Mouse (Mus musculus): ENCODE data around the gene 2010109A12Rik. TPM values are rescaled to one million over a fixed set of nuclear protein-coding genes. Genes with fewer than 3 reads are reported as not detected.
A peak's percentile ranks its signal among the peaks of the same experiment; 100 is the strongest.

Gene 2010109A12Rik
- polyA plus RNA-seq, 1 experiment from 2014 or later, result 1.9 TPM

DNA sequence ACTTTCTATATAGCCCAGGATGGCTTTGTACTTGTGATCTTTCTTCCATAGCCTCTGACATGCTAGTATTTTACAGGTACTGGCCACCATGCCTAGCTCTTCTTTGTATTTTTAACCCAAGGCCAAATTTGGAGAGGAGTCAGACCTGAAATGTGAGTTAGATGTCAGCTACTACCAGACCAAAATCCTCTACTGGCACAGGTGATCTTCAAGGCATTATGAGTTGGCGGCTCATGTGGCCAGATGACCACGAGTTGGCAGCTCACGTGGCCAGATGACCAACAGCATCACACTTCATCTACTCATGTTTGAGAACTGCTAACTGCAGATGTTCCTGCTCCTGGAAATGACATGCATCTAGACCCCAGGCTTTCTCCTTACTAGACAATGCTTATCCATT lies 12.1 kb downstream of the 2010109A12Rik start:
- WGBS (ENCODE audit: insufficient replicate concordance), result 64% methylated on average over 3 of the region's 3 CpGs
- Histone ChIP-seq H3K4me3 (ENCODE audit: low read depth, low read length) (no peak overlapping the region), H3K27me3 (ENCODE audit: control insufficient read depth, insufficient read depth, low read depth, low read length) (no peaks in the 10 kb centered on the region)

DNA sequence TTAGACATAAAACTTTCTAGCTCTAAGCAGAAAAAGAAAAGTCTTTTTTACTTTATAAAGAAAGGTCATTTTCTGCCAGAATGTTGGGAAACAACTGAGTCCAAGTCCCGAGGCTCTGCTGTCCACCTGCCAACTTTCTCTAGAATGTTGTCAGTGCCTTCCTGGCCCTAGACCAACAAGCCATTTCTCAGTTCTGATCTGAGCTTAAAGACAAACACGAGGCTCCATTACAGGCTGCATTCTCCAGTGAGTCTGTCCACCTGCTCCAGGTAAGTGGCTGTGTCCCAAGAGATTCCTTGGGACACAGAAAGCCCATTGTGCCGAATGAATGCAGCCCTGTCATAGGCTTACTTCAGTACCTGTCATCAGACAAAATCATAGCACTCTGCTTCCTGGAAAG lies 15.3 kb downstream of the 2010109A12Rik start:
- Histone ChIP-seq H3K27me3 (ENCODE audit: control insufficient read depth, insufficient read depth, low read depth, low read length) (no peaks in the 10 kb centered on the region), H3K4me2 (ENCODE audit: low read depth, low read length) (no peak overlapping the region), H3K4me3 (ENCODE audit: low read depth, low read length) (no peak overlapping the region), H3K36me3 (ENCODE audit: control insufficient read depth, insufficient read depth) (no peaks in the 10 kb centered on the region), H3K9ac (ENCODE audit: low read depth, low read length) (no peak overlapping the region), H3K27ac (ENCODE audit: low read length) (no peak overlapping the region), H3K4me1 (ENCODE audit: control insufficient read depth, low read depth, low read length) (peaks cover 2% of the 10 kb centered on the region; the same call in 1 of the 2 replicates), H3K9me3 (replicated peaks; ENCODE audit: control insufficient read depth, low read length) (no peaks in the 10 kb centered on the region)
- ATAC-seq (ENCODE audit: low read depth), result no peak
- WGBS (ENCODE audit: insufficient replicate concordance), result 50% methylated on average over 3 of the region's 3 CpGs

More for the DNA sequence above, 12.1 kb downstream of the 2010109A12Rik start:
- H3K4me1 ChIP-seq (ENCODE audit: control insufficient read depth, low read depth, low read length), result no peaks in the 10 kb centered on the region
- no peak overlapping the region for H3K27ac ChIP-seq (ENCODE audit: low read length)
- H3K9me3 ChIP-seq (replicated peaks; ENCODE audit: control insufficient read depth, low read length), result no peaks in the 10 kb centered on the region
- no peak overlapping the region for H3K9ac ChIP-seq (ENCODE audit: low read depth, low read length)
- H3K36me3 ChIP-seq (ENCODE audit: control insufficient read depth, insufficient read depth), result no peaks in the 10 kb centered on the region
- H3K4me2 ChIP-seq (ENCODE audit: low read depth, low read length), result no peak overlapping the region
- ATAC-seq (ENCODE audit: low read depth), result no peak

DNA sequence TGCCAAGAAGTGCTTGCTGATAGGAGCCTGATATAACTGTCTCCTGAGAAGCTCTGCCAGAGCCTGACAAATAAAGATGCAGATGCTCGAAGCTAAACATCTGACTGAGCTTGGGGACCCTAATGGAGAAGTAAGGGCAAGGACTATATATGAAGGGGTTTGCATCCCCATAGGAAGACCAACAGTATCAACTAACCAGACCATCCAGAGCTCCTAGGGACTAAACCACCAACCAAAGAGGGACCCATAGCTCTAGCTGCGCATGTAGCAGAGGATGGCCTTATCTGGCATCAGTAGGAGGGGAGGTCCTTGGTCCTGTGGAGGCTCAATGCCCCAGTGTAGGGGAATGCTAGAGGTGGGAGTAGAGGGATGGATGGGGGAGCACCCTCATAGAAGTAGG lies 18.2 kb downstream of the 2010109A12Rik start:
- 57% methylated on average over 2 of the region's 2 CpGs for WGBS (ENCODE audit: insufficient replicate concordance)

DNA sequence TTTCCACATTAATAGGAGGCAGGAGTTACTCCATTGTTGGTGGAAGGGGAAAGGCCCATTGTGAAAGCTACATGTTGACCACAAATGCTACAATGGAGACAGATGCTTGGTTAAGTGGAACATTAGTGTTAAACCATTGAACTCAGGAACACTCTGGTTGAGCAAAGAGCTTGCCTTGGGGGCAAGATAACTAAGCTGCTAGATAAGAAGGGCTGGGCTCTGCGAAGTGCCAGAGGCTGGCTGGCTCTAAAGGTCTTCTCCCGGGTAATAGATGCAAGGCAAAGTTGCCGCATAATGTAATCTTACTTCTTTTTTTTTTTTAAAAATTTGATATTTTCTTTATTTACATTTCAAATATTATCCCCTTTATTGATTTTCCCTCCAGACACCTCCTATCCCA lies 20.8 kb downstream of the 2010109A12Rik start:
- no peaks in the 10 kb centered on the region for H3K27me3 ChIP-seq (ENCODE audit: control insufficient read depth, insufficient read depth, low read depth, low read length)
- no peak overlapping the region for H3K9ac ChIP-seq (ENCODE audit: low read depth, low read length)
- whole genome bisulfite sequencing (ENCODE audit: insufficient replicate concordance), result 26% methylated on average over 3 of the region's 3 CpGs
- H3K9me3 ChIP-seq (replicated peaks; ENCODE audit: control insufficient read depth, low read length), result no peaks in the 10 kb centered on the region
- ATAC-seq (ENCODE audit: low read depth), result peak; percentile 87
- no peak overlapping the region for H3K27ac ChIP-seq (ENCODE audit: low read length)
- H3K4me3 ChIP-seq (ENCODE audit: low read depth, low read length), result no peak overlapping the region
- H3K36me3 ChIP-seq (ENCODE audit: control insufficient read depth, insufficient read depth), result no peaks in the 10 kb centered on the region
- H3K4me1 ChIP-seq (ENCODE audit: control insufficient read depth, low read depth, low read length), result peaks cover 11% of the 10 kb centered on the region
- H3K4me2 ChIP-seq (ENCODE audit: low read depth, low read length), result peak overlapping the region; percentile 32; the same call in 1 of the 2 replicates

More for the DNA sequence above, 18.2 kb downstream of the 2010109A12Rik start:
- H3K27me3 ChIP-seq (ENCODE audit: control insufficient read depth, insufficient read depth, low read depth, low read length), result no peaks in the 10 kb centered on the region
- no peak overlapping the region for H3K9ac ChIP-seq (ENCODE audit: low read depth, low read length)
- ATAC-seq (ENCODE audit: low read depth), result no peak
- H3K4me2 ChIP-seq (ENCODE audit: low read depth, low read length), result no peak overlapping the region
- no peak overlapping the region for H3K4me3 ChIP-seq (ENCODE audit: low read depth, low read length)
- peaks cover 11% of the 10 kb centered on the region for H3K4me1 ChIP-seq (ENCODE audit: control insufficient read depth, low read depth, low read length)
- H3K9me3 ChIP-seq (replicated peaks; ENCODE audit: control insufficient read depth, low read length), result no peaks in the 10 kb centered on the region
- H3K36me3 ChIP-seq (ENCODE audit: control insufficient read depth, insufficient read depth), result no peaks in the 10 kb centered on the region
- H3K27ac ChIP-seq (ENCODE audit: low read length), result no peak overlapping the region

DNA sequence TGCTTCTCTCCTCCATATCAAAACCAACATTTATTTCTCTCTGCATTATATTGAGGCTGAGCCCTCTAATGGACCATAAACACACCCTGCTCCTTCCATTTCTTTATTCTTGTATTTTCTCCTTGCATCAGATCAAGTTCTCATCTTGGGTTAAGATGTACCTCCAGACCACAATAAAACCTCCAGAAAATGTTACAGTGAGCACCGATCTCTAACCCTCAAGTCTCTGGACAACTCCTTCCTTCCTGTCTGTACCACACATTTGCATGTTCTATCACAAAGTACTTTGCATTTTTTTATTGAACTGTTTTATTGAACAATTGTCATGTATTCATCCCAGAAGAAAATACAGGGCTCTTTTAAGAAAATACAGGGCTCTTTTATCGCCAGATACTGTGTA lies 23.2 kb downstream of the 2010109A12Rik start:
- WGBS (ENCODE audit: insufficient replicate concordance), result 37% methylated on average over 2 of the region's 2 CpGs
- ATAC-seq (ENCODE audit: low read depth), result no peak
- H3K27me3 ChIP-seq (ENCODE audit: control insufficient read depth, insufficient read depth, low read depth, low read length), result no peaks in the 10 kb centered on the region

DNA sequence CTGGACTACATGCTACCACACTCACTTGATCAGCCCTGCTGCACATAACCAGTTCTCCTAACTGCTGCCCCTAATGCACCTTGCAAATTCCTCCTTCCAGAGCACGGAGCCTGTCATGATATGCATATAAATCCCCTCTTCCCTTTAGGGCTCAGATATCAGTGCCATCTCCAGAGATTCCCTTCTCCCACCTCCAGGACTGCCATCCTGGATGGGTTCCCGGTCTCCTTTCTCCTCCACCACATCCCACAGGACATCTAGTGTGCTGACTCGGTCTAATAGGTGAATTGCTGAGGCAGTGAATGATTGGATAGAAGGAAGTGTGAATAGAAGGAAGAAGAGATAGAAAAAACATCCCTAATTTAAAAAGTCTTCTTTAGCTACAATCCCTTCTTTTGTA lies 25.4 kb downstream of the 2010109A12Rik start:
- 61% methylated on average over 3 of the region's 3 CpGs for WGBS (ENCODE audit: insufficient replicate concordance)
- H3K36me3 ChIP-seq (ENCODE audit: control insufficient read depth, insufficient read depth), result no peaks in the 10 kb centered on the region
- H3K4me2 ChIP-seq (ENCODE audit: low read depth, low read length), result no peak overlapping the region
- H3K27ac ChIP-seq (ENCODE audit: low read length), result no peak overlapping the region
- peaks cover 21% of the 10 kb centered on the region for H3K4me1 ChIP-seq (ENCODE audit: control insufficient read depth, low read depth, low read length)
- H3K9ac ChIP-seq (ENCODE audit: low read depth, low read length), result no peak overlapping the region
- no peaks in the 10 kb centered on the region for H3K9me3 ChIP-seq (replicated peaks; ENCODE audit: control insufficient read depth, low read length)
- H3K27me3 ChIP-seq (ENCODE audit: control insufficient read depth, insufficient read depth, low read depth, low read length), result no peaks in the 10 kb centered on the region
- H3K4me3 ChIP-seq (ENCODE audit: low read depth, low read length), result no peak overlapping the region
- ATAC-seq (ENCODE audit: low read depth), result no peak

More for the DNA sequence above, 23.2 kb downstream of the 2010109A12Rik start:
- Histone ChIP-seq H3K4me1 (ENCODE audit: control insufficient read depth, low read depth, low read length) (peaks cover 23% of the 10 kb centered on the region), H3K36me3 (ENCODE audit: control insufficient read depth, insufficient read depth) (no peaks in the 10 kb centered on the region), H3K4me3 (ENCODE audit: low read depth, low read length) (no peak overlapping the region), H3K9me3 (replicated peaks; ENCODE audit: control insufficient read depth, low read length) (no peaks in the 10 kb centered on the region), H3K27ac (ENCODE audit: low read length) (no peak overlapping the region), H3K9ac (ENCODE audit: low read depth, low read length) (no peak overlapping the region), H3K4me2 (ENCODE audit: low read depth, low read length) (no peak overlapping the region)

DNA sequence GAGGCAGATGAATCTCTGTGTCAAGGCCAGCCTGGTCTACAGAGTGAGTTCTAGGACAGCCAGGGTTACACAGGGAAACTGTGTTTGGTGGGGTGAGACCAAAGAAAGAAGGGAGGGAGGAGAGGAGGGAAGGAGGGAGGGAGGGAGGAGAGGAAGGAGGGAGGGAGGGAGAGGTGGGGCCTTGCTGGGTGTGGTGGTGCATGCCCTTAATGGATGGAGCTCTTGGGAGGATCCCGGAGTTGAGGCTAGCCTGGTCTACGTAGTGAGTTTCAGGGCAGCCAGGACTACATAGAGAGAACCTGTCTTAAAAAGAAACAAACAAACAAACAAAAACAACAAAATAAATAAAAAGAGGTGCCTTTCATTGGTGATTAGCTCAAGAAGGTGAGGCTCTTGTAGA lies 26.5 kb downstream of the 2010109A12Rik start:
- 70% methylated on average over 2 of the region's 2 CpGs for WGBS (ENCODE audit: insufficient replicate concordance)
- Histone ChIP-seq H3K36me3 (ENCODE audit: control insufficient read depth, insufficient read depth) (no peaks in the 10 kb centered on the region), H3K9ac (ENCODE audit: low read depth, low read length) (no peak overlapping the region), H3K4me2 (ENCODE audit: low read depth, low read length) (no peak overlapping the region), H3K27ac (ENCODE audit: low read length) (no peak overlapping the region), H3K9me3 (replicated peaks; ENCODE audit: control insufficient read depth, low read length) (no peaks in the 10 kb centered on the region), H3K4me3 (ENCODE audit: low read depth, low read length) (no peak overlapping the region), H3K27me3 (ENCODE audit: control insufficient read depth, insufficient read depth, low read depth, low read length) (no peaks in the 10 kb centered on the region), H3K4me1 (ENCODE audit: control insufficient read depth, low read depth, low read length) (peaks cover 12% of the 10 kb centered on the region)
- peak; percentile 93 for ATAC-seq (ENCODE audit: low read depth)

DNA sequence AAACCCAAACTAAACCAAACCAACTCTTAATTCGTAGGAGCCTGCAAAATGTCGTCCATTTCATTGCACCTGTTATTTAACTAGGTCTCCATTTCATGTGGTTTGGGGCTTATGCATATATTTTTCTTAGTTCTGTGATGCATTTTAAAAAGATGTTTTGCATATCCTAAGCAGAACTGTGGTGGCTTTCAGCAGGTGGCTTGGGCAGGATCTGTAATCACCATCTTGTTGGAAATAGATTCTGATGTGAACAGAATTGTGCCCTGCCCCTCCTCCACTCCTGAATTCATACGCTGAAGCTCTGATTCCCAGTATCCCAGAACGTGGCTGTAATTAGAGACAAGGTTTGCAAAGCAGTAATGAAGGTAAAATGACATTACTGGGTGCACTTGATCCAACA lies 27.8 kb downstream of the 2010109A12Rik start:
- Histone ChIP-seq H3K9me3 (replicated peaks; ENCODE audit: control insufficient read depth, low read length) (no peaks in the 10 kb centered on the region), H3K4me1 (ENCODE audit: control insufficient read depth, low read depth, low read length) (peaks cover 18% of the 10 kb centered on the region), H3K27ac (ENCODE audit: low read length) (no peak overlapping the region), H3K36me3 (ENCODE audit: control insufficient read depth, insufficient read depth) (no peaks in the 10 kb centered on the region), H3K27me3 (ENCODE audit: control insufficient read depth, insufficient read depth, low read depth, low read length) (no peaks in the 10 kb centered on the region), H3K4me3 (ENCODE audit: low read depth, low read length) (no peak overlapping the region), H3K9ac (ENCODE audit: low read depth, low read length) (no peak overlapping the region), H3K4me2 (ENCODE audit: low read depth, low read length) (no peak overlapping the region)
- WGBS (ENCODE audit: insufficient replicate concordance), result 65% methylated on average over 4 of the region's 4 CpGs
- ATAC-seq (ENCODE audit: low read depth), result no peak

DNA sequence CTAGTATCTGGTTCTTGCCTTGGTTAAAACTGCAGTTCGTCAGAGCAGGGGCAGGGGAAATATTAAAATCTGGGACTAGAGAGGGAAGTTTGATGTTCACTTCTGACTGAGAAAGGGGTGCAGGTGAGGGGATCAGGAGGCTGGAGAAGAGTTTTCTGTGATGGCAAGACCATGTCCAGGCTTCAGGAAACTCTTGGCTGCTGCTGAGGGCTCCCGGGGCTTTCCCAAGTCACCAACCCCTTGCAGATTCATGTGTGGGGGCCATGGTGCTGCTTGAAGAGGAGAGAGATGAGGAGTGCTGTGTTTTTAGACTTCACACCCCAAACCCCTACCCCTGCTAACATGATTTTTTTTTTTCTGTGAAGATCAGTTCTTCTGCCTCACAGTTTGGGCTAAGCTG lies 28.3 kb downstream of the 2010109A12Rik start:
- no peaks in the 10 kb centered on the region for H3K27me3 ChIP-seq (ENCODE audit: control insufficient read depth, insufficient read depth, low read depth, low read length)
- no peak overlapping the region for H3K4me3 ChIP-seq (ENCODE audit: low read depth, low read length)
- no peak for ATAC-seq (ENCODE audit: low read depth)
- H3K27ac ChIP-seq (ENCODE audit: low read length), result no peak overlapping the region
- H3K4me2 ChIP-seq (ENCODE audit: low read depth, low read length), result no peak overlapping the region
- H3K9ac ChIP-seq (ENCODE audit: low read depth, low read length), result no peak overlapping the region
- 55% methylated on average over 2 of the region's 2 CpGs for WGBS (ENCODE audit: insufficient replicate concordance)
- H3K4me1 ChIP-seq (ENCODE audit: control insufficient read depth, low read depth, low read length), result peaks cover 20% of the 10 kb centered on the region
- no peaks in the 10 kb centered on the region for H3K36me3 ChIP-seq (ENCODE audit: control insufficient read depth, insufficient read depth)
- H3K9me3 ChIP-seq (replicated peaks; ENCODE audit: control insufficient read depth, low read length), result no peaks in the 10 kb centered on the region

Measured in liver, embryonic 16.5 days (tissue).